Mouse (Mus musculus) hindbrain, embryonic 13.5 days (tissue): ENCODE results near the gene Sik1. TPM values are rescaled to one million over a fixed set of nuclear protein-coding genes. Genes with fewer than 3 reads are reported as not detected.
A peak's percentile ranks its signal among the peaks of the same experiment; 100 is the strongest.

ENCODE experiments used
- ATAC-seq: fragments of 200-750 bp; cut with Nextera tagmentation; 2 replicates; pipeline ENCODE4 v1.8.0; 2017; ENCODE audit warnings: moderate TSS enrichment; ENCODE audit not compliant: low FRiP score
- H3K27ac ChIP-seq: fragments of 300-500 bp; sonication (generic); 2 replicates; pipeline ENCODE4 v1.5.1; 2015; ENCODE audit warnings: inconsistent platforms, mild to moderate bottlenecking, moderate library complexity
- H3K27me3 ChIP-seq: fragments of 300-500 bp; sonication (generic); 2 replicates; pipeline ENCODE4 v1.6.1; 2015; ENCODE audit warnings: mild to moderate bottlenecking, inconsistent platforms
- H3K36me3 ChIP-seq: fragments of 300-500 bp; sonication (generic); 2 replicates; pipeline ENCODE4 v1.6.1; 2015; ENCODE audit warnings: mild to moderate bottlenecking, inconsistent platforms
- H3K4me1 ChIP-seq: fragments of 300-500 bp; sonication (generic); replicated peaks from 2 replicates; pipeline ENCODE4 v1.6.1; 2015; ENCODE audit warnings: inconsistent platforms
- H3K4me2 ChIP-seq: fragments of 300-500 bp; sonication (generic); 2 replicates; pipeline ENCODE4 v1.6.1; 2015; ENCODE audit warnings: inconsistent platforms, mild to moderate bottlenecking, moderate library complexity
- H3K4me3 ChIP-seq: fragments of 300-500 bp; sonication (generic); 2 replicates; pipeline ENCODE4 v1.5.1; 2015; ENCODE audit warnings: mild to moderate bottlenecking, inconsistent platforms
- H3K9ac ChIP-seq: fragments of 300-500 bp; sonication (generic); 2 replicates; pipeline ENCODE4 v1.6.1; 2015; ENCODE audit warnings: mild to moderate bottlenecking, inconsistent platforms
- H3K9me3 ChIP-seq: fragments of 300-500 bp; sonication (generic); 2 replicates; pipeline ENCODE4 v1.6.1; 2016; ENCODE audit warnings: inconsistent platforms
- WGBS: fragments of 180-500 bp; shearing (Covaris S2); methylation state at CpG from one replicate; pipeline ENCODE4 v1.1.7; 2015; 5-methylcytosine and 5-hydroxymethylcytosine counted together
- polyA plus RNA-seq: library from polyadenylated mRNA; unstranded; fragments of >200 nt; fragmentation: Nextera tagmentation; extraction: Ambion mirVana; gene quantifications from 2 replicates; pipeline ENCODE4 v1.2.1, GENCODE M21; 2015

Sik1 gene
- polyA plus RNA-seq, 1 experiment from 2014 or later: 23.4 TPM

DNA sequence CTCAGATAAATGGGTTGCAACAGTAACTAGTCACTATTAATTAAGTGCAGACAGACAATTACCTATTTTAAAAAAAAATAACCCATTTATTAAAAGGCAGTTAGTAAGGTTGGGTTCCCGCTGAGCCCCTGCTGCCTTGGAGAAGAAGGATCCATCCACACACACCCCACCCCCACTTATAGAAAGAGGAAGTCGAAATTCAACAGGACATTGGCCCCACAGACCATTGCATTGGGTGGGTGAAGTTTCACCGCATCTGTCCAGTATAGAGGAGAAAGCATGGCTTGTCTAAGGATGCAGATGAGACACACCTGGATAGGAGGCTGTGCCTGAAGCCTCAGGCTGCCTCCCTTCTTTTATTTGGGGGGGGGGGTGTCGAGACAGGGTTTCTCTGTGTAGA, 50.0 kb downstream of the Sik1 start:
- 0 out of 2 replicates have a peak overlapping the region, but pooled peaks have one; percentile 8 for H3K27ac ChIP-seq

DNA sequence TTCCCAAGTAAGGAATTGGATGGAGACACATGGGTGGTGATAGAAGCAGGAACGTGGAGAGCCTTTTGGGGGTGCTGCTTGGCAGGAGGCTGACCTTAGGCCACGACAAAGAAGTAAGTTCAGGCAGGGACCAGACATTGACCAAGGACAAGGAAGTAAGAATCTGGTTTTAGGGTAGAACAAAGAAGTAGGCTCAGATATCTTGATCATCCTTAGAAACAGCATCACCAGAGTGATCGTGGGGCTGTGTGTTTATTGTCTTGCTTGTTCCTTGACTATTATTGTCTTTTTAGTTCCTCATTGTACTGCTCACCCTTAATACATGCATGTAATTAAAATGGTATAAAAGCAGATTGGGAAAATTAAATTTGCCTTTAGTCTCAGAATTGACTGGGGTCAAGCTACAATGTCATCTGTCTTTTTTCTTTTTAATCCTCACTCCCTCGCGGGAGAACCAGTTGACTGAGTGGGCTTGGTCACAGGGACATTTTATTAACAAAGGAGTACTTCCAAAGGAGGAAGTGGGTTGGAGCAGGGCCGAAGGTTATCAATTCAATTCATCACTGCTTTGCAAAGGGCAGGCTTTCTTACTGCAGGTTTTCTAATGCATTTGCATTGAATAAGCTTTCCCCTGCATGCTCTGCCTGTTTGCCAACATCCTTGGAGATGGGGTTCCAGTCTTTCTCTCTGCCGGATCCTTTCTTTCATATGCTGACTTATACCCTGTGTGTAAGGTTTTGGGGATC, 53.2 kb downstream of the Sik1 start:
- H3K9me3 ChIP-seq: no peaks in the 10 kb centered on the region
- H3K4me2 ChIP-seq: no peak overlapping the region
- no peak overlapping the region for H3K9ac ChIP-seq
- no peak for ATAC-seq
- no peaks in the 10 kb centered on the region for H3K36me3 ChIP-seq
- no peaks in the 10 kb centered on the region for H3K4me1 ChIP-seq
- no peak overlapping the region for H3K4me3 ChIP-seq
- H3K27me3 ChIP-seq: no peaks in the 10 kb centered on the region
- WGBS: 60% methylated on average over 7 of the region's 7 CpGs
- no peak overlapping the region for H3K27ac ChIP-seq

More for the DNA sequence above, 50.0 kb downstream of the Sik1 start:
- H3K4me1 ChIP-seq: peaks cover 18% of the 10 kb centered on the region
- H3K9me3 ChIP-seq: no peaks in the 10 kb centered on the region
- no peaks in the 10 kb centered on the region for H3K36me3 ChIP-seq
- WGBS: 75% methylated on average over 4 of the region's 4 CpGs
- no peaks in the 10 kb centered on the region for H3K27me3 ChIP-seq
- H3K4me3 ChIP-seq: no peak overlapping the region
- H3K9ac ChIP-seq: no peak overlapping the region
- H3K4me2 ChIP-seq: no peak overlapping the region
- no peak for ATAC-seq

DNA sequence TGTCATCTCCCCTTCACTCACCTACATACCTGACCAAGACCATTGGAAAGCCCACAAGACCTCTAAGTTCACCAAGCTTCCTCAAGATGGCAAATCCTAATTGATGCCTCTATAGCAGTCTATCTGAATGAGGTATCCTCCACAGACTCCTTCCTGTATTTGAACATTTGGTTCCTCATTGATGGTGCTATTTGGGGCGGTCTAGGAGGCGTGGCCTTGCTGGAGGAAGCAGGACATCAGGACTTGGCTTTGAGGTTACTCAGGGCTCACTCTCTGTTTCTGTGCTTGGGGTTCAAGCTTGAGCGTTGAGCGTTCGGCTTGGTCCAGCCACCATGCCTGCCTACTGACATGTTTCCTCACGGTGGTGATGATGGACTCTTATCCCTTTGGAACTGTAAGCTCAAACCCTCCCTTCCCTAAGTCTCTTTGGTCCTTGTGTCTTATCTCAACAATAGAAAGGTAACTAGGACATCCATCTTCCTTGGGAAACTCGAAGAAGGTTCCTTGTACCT, 54.7 kb downstream of the Sik1 start:
- Histone ChIP-seq H3K9me3 (no peaks in the 10 kb centered on the region), H3K27ac (no peak overlapping the region), H3K27me3 (no peaks in the 10 kb centered on the region), H3K4me2 (no peak overlapping the region), H3K4me3 (no peak overlapping the region), H3K4me1 (no peaks in the 10 kb centered on the region), H3K36me3 (no peaks in the 10 kb centered on the region), H3K9ac (no peak overlapping the region)
- no peak for ATAC-seq
- 92% methylated on average over 7 of the region's 7 CpGs for WGBS

DNA sequence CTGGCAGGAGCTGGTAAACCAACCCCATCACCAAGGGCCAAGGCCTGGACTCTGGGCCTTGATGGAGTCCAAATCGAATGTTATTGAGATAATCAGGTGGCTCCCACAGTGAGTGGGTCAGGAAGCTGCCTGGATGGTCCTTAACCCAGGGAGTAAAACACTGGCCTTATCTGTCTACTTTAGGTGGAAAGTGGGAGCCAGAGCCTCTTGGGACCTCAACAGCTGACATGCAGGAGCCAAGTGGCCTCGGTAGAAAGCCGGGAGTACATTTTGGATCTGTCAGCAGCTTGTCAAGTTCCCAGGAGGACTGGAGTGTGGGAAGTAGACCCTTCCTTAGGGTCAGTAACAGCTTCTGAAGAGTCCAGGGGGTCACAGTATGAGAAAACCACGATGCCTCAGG, 59.7 kb downstream of the Sik1 start:
- H3K9ac ChIP-seq: no peak overlapping the region
- H3K27ac ChIP-seq: no peak overlapping the region
- H3K27me3 ChIP-seq: 0 out of 2 replicates have a peak, but pooled peaks cover 5% of the 10 kb centered on the region
- peaks cover 26% of the 10 kb centered on the region for H3K4me1 ChIP-seq
- H3K4me3 ChIP-seq: no peak overlapping the region
- ATAC-seq: no peak
- H3K36me3 ChIP-seq: no peaks in the 10 kb centered on the region
- WGBS: 88% methylated on average over 4 of the region's 4 CpGs
- no peak overlapping the region for H3K4me2 ChIP-seq
- H3K9me3 ChIP-seq: no peaks in the 10 kb centered on the region

Other genes starting within 250 kb of the Sik1 start
- gene Cbs, start 218.6 kb downstream of the Sik1 start, polyA plus RNA-seq: 4.5 and 4.6 TPM in 2 replicates
- 234 and 244 TPM in 2 replicates for gene U2af1, start 196.9 kb downstream of the Sik1 start, polyA plus RNA-seq
- gene Cryaa, start 178.0 kb downstream of the Sik1 start, polyA plus RNA-seq: not detected in 2 replicates
- 36.2 and 39.5 TPM in 2 replicates for gene Rrp1b, start 180.3 kb upstream of the Sik1 start, polyA plus RNA-seq
- 0.43 and 0.70 TPM in 2 replicates for gene Hsf2bp, start 180.5 kb upstream of the Sik1 start, polyA plus RNA-seq